Comparison of ENCODE assay signal across 9 mouse cellular contexts in genomic region chr6:86029323-86029713, GRCm38 (mm10). TPM values are rescaled to one million over a fixed set of nuclear protein-coding genes. Genes with fewer than 3 reads are reported as not detected.
DNase-seq lines count a peak whose midpoint lies in the region; ATAC-seq and TF ChIP-seq lines count a peak whose summit lies in the region.
"Had no signal": no experiment of that assay in that cellular context is flagged by ENCODE, and none has a peak within 500 bp of the region (broad histone marks: within the 10 kb centered on the region; RNA-seq: fewer than 3 reads in every experiment).

No protein-coding gene starts in this region.

- H3K4me2 ChIP-seq in limb, embryonic 12.5 days: peak overlapping the region; percentile 98
- peak overlapping the region; percentile 68 for H3K4me2 ChIP-seq in stomach, postnatal 0 days (replicated peaks; ENCODE audit: low read depth)

- TF ChIP-seq EP300 in stomach, postnatal 0 days (optimal IDR thresholded peaks at IDR 0.05): no peak

- peak overlapping the region; percentile 69 for H3K4me3 ChIP-seq in heart, embryonic 10.5 days
- peak overlapping the region; percentile 32; the same call in 1 of the 2 replicates for H3K4me3 ChIP-seq in testis, adult 2 months (ENCODE audit: control insufficient read depth, low read depth, low read length)
- peak overlapping the region; percentile 59 for H3K4me3 ChIP-seq in limb, embryonic 12.5 days (replicated peaks)
- H3K4me3 ChIP-seq in stomach, postnatal 0 days (ENCODE audit: low read depth, low read length): peak overlapping the region; percentile 40

- H3K9me3 ChIP-seq in heart, embryonic 10.5 days: no peaks in the 10 kb centered on the region
- H3K9me3 ChIP-seq in limb, embryonic 12.5 days: no peaks in the 10 kb centered on the region
- no peaks in the 10 kb centered on the region for H3K9me3 ChIP-seq in stomach, postnatal 0 days (ENCODE audit: control insufficient read depth, low read length)

- H3K4me1 ChIP-seq in heart, embryonic 10.5 days: peaks cover 11% of the 10 kb centered on the region; the same call in 1 of the 2 replicates
- H3K4me1 ChIP-seq in testis, adult 2 months (ENCODE audit: control insufficient read depth, insufficient read depth, low read length): no peaks in the 10 kb centered on the region; the same call in 1 of the 2 replicates
- H3K4me1 ChIP-seq in limb, embryonic 12.5 days (replicated peaks): peaks cover 6% of the 10 kb centered on the region; the same call in 1 of the 2 replicates
- H3K4me1 ChIP-seq in stomach, postnatal 0 days (replicated peaks; ENCODE audit: control insufficient read depth, insufficient read depth): 0 out of 2 replicates have a peak, but pooled peaks cover 3% of the 10 kb centered on the region

- no peak for ATAC-seq in limb, embryonic 12.5 days (ENCODE audit: insufficient number of reproducible peaks, insufficient read depth, low FRiP score, low TSS enrichment, low read depth)
- ATAC-seq in stomach, postnatal 0 days (ENCODE audit: low FRiP score, low TSS enrichment): no peak; the same call in 1 of the 2 replicates

- no peaks in the 10 kb centered on the region for H3K36me3 ChIP-seq in heart, embryonic 10.5 days
- no peaks in the 10 kb centered on the region for H3K36me3 ChIP-seq in testis, adult 2 months (ENCODE audit: control insufficient read depth, insufficient read depth, low read length)
- no peaks in the 10 kb centered on the region for H3K36me3 ChIP-seq in limb, embryonic 12.5 days
- no peaks in the 10 kb centered on the region for H3K36me3 ChIP-seq in stomach, postnatal 0 days (ENCODE audit: control insufficient read depth, insufficient read depth, low read length)

- TF ChIP-seq POLR2A in testis, adult 2 months (IDR thresholded peaks at IDR 0.05; ENCODE audit: control insufficient read depth, low read depth, low read length): no peak

- no peak for TF ChIP-seq CTCF in testis, adult 2 months (IDR thresholded peaks at IDR 0.05; ENCODE audit: control insufficient read depth, insufficient read depth, insufficient replicate concordance, low read depth, low read length)
- TF ChIP-seq CTCF in stomach, postnatal 0 days (IDR thresholded peaks at IDR 0.05; ENCODE audit: low read depth): no peak

- H3K27me3 ChIP-seq in heart, embryonic 10.5 days (ENCODE audit: insufficient read depth, poor library complexity, severe bottlenecking): peaks cover 63% of the 10 kb centered on the region
- H3K27me3 ChIP-seq in testis, adult 2 months (ENCODE audit: control insufficient read depth, insufficient read depth, low read length): no peaks in the 10 kb centered on the region
- H3K27me3 ChIP-seq in limb, embryonic 12.5 days: peaks cover 49% of the 10 kb centered on the region
- H3K27me3 ChIP-seq in stomach, postnatal 0 days (ENCODE audit: control insufficient read depth, insufficient read depth, low read length): peaks cover 8% of the 10 kb centered on the region; the same call in 1 of the 2 replicates

- peak overlapping the region; percentile 75; the same call in 1 of the 2 replicates for H3K9ac ChIP-seq in limb, embryonic 12.5 days (replicated peaks)
- H3K9ac ChIP-seq in stomach, postnatal 0 days (ENCODE audit: low read length): no peak overlapping the region
- H3K9ac ChIP-seq: liver, embryonic 14.5 days had no signal

- DNase-seq in heart, embryonic 10.5 days (ENCODE audit: low spot score): no peak
- DNase-seq in heart, adult 9 months (ENCODE audit: low spot score in 2 of 2): no peak
- no peak for DNase-seq in testis, postnatal 14 days (ENCODE audit: low spot score)
- no peak for DNase-seq in stomach, postnatal 0 days (ENCODE audit: low spot score)
- DNase-seq in gastrocnemius, postnatal 10 days: no peak
- DNase-seq in MN1 (ENCODE audit: low spot score): no peak

- H3K27ac ChIP-seq in heart, embryonic 10.5 days: peak overlapping the region; percentile 76
- H3K27ac ChIP-seq in testis, adult 2 months (ENCODE audit: control insufficient read depth, insufficient read depth, low read depth, low read length): no peak overlapping the region
- H3K27ac ChIP-seq in limb, embryonic 12.5 days: no peak overlapping the region
- H3K27ac ChIP-seq in stomach, postnatal 0 days (replicated peaks): no peak overlapping the region
- H3K27ac ChIP-seq: liver, embryonic 14.5 days had no signal

- WGBS in heart, embryonic 10.5 days: 13% methylated on average over 6 of the region's 6 CpGs
- 9% methylated on average over 6 of the region's 6 CpGs for WGBS in limb, embryonic 12.5 days
- 21% methylated on average over 6 of the region's 6 CpGs for WGBS in stomach, postnatal 0 days

RNA-seq across cellular contexts. Expression of gene Add2, which starts 0.8 kb away (rescaled TPM):
- 12.1 and 16.0 TPM in 2 replicates for polyA plus RNA-seq in heart, embryonic 10.5 days (2016; fragmentation: Nextera tagmentation; extraction: Ambion mirVana)
- 1.6 and 1.7 TPM in 2 replicates for polyA plus RNA-seq in testis, adult 2 months (2012; rRNA removed)
- 6.4 and 7.4 TPM in 2 replicates for polyA plus RNA-seq in limb, embryonic 12.5 days (2016; fragmentation: Nextera tagmentation; extraction: Ambion mirVana)
- polyA plus RNA-seq in stomach, postnatal 0 days (2015; fragmentation: Nextera tagmentation; extraction: Ambion mirVana): 1.6 and 2.1 TPM in 2 replicates
- total RNA-seq in gastrocnemius, postnatal 10 days (2021): 1 to 10 TPM in 1 of 2 experiments, under 1 TPM in 1; 0.68 to 1.9 TPM

RNA-seq across cellular contexts. Expression of gene Figla, which starts 13.3 kb away (rescaled TPM):
- polyA plus RNA-seq in heart, embryonic 10.5 days (2016; fragmentation: Nextera tagmentation; extraction: Ambion mirVana): not detected in 2 replicates
- polyA plus RNA-seq in testis, adult 2 months (2012; rRNA removed): 0.99 and 1.6 TPM in 2 replicates
- not detected in 2 replicates for polyA plus RNA-seq in limb, embryonic 12.5 days (2016; fragmentation: Nextera tagmentation; extraction: Ambion mirVana)
- not detected in 2 replicates for polyA plus RNA-seq in stomach, postnatal 0 days (2015; fragmentation: Nextera tagmentation; extraction: Ambion mirVana)
- total RNA-seq in gastrocnemius, postnatal 10 days (2021): not detected
- polyA plus RNA-seq: liver, embryonic 14.5 days had no signal
